Mouse (Mus musculus) right cerebral cortex, adult 18-20 months (tissue): ENCODE measurements around the gene Cramp1l.

Source experiments
- DNase-seq: peaks from one replicate; pipeline ENCODE4 v3.0.0; 2022; ENCODE audit warnings: mixed read lengths

Gene Cramp1l

DNA sequence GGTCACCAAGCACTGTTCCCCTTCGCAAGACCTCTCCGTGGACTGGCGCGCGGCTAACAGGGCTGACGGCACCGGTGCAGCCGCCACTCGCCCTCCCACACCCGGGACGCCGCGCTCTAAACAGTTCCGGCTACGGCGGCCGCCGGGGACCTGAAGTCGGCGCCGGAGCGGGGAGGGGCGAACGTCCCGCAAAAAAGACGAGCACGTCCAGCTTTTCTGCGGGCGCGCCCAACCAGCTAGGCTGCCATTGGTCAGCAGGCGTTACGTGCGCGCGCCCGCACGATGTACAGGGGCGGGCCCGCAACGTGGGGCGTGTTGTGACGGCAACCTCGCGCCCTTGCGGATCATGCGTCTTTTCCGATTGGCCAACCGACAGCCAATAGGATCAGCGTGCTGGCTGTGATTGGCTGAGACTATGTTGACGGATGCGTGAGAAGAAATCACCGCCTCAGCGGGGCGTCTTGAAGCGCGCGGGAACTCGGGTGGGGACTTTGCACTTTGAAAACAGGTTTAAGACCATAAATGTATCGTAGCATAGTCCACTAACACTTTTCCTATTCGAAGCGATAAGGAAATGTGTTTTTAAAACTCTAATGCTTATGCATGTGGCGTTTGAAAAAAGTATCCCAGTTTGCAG lies at the start of gene Cramp1l, which contains the start of gene Ift140:
TSS of gene Cramp1l (minus strand) at position 134 of the 637 bp plus-strand sequence.
TSS of gene Ift140 (plus strand) at position 431 of the 637 bp plus-strand sequence.
- peak; percentile 100 for DNase-seq

DNA sequence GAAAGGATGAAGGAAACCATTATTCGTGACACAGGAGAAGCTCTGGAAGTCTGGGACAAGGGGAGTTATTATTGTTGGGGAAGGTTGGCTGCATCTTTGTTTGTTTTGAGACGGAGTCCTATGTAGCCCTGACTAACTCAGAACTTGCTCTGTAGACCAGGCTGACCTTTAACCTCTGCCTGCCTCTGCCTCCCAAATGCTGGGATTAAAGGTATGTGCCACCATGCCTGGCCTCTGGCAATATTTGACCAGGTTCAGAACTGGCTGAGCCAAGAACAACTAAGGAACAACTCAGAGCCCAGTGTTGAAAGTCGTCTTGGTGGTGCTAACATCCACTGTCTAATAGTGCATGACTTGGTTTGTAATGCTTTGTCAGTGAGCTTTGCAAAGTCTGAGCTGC lies 49.6 kb upstream of the Cramp1l start:
- no peak for DNase-seq

DNA sequence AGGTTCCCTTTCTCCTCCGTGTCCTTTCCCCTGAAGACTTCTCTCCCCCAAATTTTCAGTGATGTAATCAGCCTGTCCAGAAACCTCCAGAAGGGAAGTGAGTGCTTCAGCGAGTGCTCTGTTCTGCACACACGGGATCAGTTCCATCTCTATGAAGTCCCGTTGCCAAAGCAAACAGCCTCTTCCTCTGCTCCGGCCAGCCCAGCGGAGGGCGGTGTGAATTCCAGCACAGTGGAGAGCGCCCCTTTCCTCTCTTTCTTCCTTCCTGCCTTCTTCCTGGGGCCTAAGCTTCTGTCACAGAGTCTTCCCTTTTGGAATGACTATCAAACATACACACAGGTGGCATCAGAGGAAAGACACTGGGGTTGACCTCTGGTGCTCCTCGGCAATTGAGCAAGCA lies 48.8 kb upstream of the Cramp1l start:
- no peak for DNase-seq

DNA sequence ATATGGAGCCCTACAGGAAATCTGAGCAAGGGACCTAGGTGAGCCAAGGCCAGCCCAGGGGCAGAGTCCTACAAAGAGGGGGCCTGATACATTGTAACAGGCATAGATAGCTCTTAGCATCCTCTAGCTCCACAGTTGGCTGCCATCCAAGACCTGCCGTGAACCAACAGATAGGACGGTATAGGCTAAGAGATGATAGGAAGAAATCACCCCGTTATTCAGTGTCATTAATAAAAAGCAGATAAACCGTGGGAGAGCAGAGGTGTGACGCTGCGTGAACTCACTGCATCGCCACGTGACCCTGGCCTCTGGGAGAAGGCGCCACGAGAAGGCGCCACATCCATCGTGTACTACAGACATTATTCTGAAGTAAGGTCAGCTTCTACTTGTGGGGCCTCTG lies 48.3 kb upstream of the Cramp1l start:
- no peak for DNase-seq

- no peak for DNase-seq
Observed at GRCm38 (mm10) chr17:25063261-25063660, 47.7 kb upstream of the Cramp1l start.

DNA sequence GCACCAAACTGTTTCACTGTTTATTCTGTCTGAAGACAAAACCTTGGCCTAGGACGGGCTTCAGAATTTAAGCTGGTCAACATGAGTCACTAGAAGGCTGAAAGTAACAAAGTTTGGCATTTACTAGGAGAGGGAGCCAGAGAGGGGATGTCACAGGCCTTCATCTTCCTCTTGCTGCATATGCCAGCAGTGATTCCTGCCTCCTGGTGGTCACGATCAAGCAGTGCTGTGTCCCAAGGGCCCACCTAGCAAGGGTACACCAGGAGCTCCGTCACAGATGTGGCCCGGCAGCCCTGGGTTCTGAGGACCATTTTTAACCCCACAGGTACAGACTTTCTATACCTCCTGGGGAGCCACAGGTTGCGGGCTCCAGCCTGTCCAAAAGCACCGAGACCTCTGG lies 41.5 kb upstream of the Cramp1l start:
- no peak for DNase-seq

DNA sequence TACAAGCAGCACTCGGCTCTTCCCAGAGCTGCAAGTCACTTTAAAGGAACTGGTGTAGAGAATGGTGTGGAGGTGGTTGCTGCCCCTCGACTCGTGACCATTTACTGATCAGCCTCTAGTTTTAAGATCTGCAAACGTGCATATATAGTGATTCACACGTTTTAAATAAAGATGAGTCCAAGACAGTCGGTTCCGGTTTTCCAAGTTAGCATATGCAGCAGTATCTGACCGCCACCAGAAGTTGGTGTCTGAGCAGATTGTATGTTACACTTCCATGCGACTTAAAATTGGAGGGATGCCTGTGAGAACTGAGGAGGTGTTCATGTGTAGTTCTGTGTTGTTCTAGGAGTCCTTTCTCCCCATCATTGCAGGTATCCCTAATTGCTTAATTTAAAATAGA lies 37.7 kb upstream of the Cramp1l start:
- DNase-seq, result peak; percentile 13

DNA sequence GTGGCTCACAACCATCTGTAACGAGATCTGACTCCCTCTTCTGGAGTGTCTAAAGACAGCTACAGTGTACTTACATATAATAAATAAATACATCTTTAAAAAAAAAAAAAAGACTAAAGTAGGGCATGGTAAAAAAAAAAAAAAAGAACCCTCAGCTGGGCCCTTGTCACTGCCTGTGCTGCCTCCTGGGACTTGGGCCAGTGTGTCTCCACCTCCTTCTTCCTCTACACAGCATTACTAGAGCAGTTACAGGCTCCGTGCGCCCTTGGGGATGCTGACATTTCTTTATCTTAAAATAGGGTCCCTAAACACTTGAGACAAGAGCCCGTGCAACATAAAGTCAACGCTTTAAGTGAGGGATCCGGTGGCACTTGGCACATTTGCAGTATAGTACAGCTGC lies 31.6 kb upstream of the Cramp1l start:
- DNase-seq, result no peak

GRCm38 (mm10) chr17:25045281-25045680 lies 29.7 kb upstream of the Cramp1l start:
- no peak for DNase-seq

DNA sequence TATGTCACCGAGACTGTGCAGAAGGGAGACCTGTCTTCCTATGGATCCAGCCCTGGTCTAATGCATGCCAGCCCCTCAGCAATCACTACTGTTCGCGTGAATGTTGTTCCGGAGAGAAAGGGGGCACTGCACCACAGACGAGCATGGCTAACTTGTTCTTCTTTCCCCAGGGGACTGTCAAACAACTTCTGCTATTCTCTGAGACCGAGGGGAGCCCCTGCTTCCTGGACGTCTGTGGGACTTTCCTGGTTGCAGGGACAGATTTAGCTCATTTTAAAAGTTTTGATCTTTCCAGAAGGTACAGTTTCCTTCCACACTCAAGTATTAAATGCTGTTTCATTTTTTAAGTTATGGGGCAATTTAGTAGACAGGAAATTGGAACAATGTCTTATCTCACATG lies 29.3 kb upstream of the Cramp1l start:
- DNase-seq, result no peak

DNA sequence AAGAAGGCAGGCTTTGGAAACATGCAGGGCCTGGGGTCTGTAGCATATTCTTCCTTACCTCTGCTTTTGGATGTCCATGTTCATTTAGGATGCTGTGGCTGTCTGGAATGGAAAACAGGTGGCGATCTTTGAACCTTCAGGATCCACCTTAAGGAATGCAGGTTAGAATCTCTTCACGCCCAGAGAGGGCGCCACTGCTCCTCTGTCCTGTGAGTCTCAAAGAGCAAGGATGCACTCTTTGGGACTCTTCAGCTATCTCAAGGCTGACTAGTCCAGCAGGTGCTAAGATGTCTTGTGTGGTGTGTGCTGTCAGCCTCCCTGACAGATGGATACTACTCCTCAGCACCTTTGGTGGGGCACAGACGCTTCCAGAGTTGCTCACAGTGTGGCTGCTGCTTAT lies 20.6 kb upstream of the Cramp1l start:
- DNase-seq, result no peak

DNA sequence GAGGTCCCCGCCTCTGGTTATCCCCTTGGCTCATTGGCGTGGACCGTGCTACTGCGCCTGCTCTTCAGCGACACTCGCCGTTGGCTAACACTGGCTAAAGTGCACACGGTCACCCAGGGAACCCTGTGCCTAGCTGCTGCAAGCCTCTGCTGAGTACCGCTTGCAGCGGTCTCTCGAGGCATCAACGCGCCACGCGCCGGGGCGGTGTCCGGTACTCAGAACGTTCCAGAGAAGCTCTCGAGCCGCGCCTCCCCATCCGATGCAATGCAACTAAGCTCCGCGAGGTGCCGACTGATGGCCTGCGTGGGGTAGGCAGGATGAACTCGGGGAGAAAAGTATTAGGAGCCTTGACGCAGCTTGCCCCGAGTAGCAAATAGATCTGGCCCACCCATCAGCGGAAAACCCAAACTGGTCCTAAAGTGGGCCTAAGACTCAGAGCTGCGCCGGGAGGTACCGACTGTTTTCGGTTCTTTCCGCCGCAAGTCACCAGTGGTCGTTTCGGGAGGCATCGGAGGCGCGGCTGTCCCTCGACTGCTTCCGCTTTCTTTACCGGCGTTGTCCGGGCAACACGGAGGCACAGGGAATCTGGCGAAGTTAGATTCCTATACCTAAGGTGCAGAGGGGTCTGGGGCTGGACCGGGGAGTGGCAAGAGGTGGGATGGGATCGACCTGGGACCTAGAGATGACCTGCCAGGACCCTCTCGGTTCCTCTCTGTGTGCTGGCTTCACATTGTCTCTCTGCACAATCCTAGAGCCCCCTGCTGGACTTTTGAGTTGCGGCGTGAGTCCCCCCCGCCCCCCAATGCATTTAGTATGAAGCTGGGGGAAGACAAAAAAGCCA lies 924 bp upstream of the Cramp1l start:
- DNase-seq, result peak; percentile 81

DNA sequence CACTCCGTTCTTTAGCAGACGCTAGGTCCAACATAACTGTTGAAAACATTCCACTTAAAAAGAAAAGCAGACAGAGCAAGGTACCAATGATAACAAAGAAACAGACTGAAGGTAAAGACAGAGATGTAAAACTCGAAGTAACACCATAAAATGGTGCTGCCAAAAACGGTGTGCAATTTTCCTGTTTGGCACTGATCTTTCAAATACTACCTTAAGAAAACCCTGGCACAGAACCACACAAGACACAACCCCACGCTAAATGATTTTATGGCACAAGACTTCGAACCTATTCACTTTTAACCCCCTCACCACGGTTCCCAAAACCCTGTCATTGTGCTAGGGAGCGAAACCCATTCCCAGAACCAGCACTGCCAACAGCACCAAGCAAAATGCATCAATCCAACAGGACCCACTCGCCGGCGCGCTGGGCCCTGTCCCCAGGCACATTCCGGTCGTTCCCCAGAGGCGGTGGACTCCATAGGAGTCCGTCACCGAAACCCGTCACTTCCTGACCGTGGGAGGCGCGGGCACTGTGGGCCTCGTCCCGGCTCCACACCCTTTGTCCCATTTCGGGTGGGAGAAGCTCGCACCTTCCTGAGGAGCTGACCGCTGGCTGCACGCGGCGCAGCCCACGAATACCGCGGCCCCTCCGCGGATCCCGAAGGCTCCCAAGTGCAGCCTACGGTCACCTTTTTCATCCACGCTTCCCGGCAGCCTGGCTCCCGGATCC lies 582 bp downstream of the Cramp1l start:
- DNase-seq, result peak; percentile 39

GRCm38 (mm10) chr17:25013606-25014501 lies 1.7 kb downstream of the Cramp1l start:
- DNase-seq, result no peak

DNA sequence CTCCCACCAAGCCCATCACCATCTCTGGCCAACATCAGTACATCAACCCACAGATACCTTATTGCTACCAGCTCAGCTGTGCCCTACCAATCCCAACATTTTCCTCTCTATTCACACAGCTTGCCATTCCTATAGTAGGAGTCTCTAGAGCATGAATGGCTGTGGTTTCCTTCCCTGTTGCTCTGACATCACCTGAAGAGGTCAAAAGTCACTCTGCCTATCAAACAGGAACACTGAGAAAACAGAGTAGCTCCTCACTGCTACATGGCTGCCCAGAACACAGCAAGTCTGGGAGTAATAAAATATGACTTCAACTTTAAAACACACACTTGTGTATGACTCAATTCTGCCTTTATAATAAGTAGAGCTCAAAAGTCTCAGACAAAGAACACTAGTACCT lies 8.1 kb downstream of the Cramp1l start:
- no peak for DNase-seq

GRCm38 (mm10) chr17:25005102-25005501 lies 10.5 kb downstream of the Cramp1l start:
- DNase-seq, result no peak

GRCm38 (mm10) chr17:24994721-24995120 lies 20.9 kb downstream of the Cramp1l start:
- no peak for DNase-seq

DNA sequence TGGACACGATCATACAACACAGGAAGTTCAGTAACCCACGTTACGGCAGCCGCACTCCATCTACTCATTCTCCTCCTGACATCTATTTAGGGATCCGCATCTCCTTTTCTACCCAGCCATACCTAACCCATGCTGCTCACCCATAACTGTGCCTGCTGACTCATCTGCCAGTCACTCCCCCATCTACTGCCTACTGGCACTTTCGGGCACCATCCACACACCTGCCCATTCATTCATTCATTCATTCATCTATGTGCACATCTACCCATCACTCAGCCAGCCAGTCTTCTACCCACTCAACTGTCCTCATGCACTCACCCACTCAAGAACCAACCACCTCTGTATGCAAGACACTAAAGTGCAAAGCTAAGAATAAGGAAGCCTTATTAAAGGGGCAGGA lies 28.4 kb downstream of the Cramp1l start:
- peak; percentile 58 for DNase-seq

- no peak for DNase-seq
Observed at GRCm38 (mm10) chr17:24960852-24961715, 54.5 kb downstream of the Cramp1l start.

DNA sequence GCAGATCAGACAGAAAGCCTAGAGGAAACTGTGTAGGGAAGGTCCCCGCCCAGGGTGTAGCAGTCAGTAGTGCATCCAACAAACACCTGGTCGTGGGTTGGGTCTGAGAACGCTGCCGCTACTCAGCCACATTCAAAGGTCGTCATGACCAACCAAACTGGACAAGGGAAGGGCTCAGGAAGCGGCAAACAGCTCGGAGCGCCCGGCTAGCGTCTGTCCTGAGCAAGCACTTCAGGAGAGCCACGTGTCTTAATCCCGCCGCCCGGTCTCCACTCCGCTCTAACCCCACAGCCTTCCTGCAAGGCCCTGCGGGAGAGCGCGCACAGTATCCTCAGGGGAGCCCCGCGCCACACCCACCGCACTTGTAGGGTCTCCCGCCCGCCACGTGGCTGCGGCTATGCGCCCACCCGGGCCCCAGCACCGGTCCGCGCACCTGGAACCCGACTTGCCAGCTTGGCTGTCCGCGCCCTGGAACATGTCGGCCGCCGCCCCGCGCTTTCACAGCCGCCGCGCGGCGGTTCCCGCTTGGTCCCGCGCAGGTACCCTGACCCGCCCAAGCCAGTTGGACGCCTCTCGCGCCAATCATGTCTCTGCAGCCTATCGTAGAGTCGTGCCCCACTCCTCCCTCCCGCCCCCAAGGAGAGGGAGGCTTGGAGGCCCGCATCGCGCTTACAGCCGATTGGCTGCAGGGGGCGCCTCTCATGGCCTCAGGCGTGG lies 55.3 kb downstream of the Cramp1l start, which contains the start of gene Jpt2:
TSS of gene Jpt2 (minus strand) at position 555 of the 717 bp plus-strand sequence.
- DNase-seq, result peak; percentile 98

- DNase-seq, result no peak
Observed at GRCm38 (mm10) chr17:24959371-24959770, 56.2 kb downstream of the Cramp1l start.
